Mouse (Mus musculus) testis, postnatal 10 days (tissue): ENCODE results near the gene Akr1b3.

ENCODE experiments used
- DNase-seq: peaks from one replicate; pipeline ENCODE4 v3.0.0; 2021; ENCODE audit warnings: low spot score

Akr1b3 gene

DNA sequence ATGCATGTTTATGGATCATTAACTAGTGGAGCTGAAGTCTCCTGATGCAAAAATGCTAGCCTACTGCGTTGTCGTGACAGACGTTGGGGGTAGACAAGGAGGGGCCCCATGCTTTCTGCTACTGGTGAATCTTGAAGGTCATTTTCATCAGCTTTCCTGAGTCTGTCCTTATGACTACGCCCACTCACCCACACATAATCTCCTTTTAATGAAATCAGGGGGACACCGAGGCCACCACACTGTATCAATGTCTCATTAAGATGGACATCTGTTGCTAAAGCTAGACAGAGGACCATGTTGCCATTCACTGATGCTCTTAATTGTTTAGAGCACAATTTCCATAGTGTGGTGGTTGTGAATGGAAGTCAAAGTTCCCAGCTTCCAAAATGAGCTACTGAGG is 58.7 kb downstream of the Akr1b3 start:
- DNase-seq, result no peak
